Mouse (Mus musculus) monocyte, adult 5-6 weeks (primary cell): Measurements from ENCODE around the gene Dctn3. TPM values are rescaled to one million over a fixed set of nuclear protein-coding genes. Genes with fewer than 3 reads are reported as not detected.

Experiments used
- ATAC-seq: fragments of 153-309, 156-312 bp; replicated peaks from 2 replicates; pipeline ENCODE4 v1.8.0; 2017; ENCODE audit warnings: mild to moderate bottlenecking; ENCODE audit not compliant: low TSS enrichment, insufficient number of reproducible peaks, severe bottlenecking, poor library complexity, low FRiP score
- total RNA-seq: library from RNA; stranded (forward); fragments of 200-1000, 200-491, 200-594 nt; gene quantifications from 3 replicates; pipeline ENCODE4 v1.2.3, GENCODE M21; 2017

The Dctn3 gene
- total RNA-seq, 1 experiment from 2014 or later = 157 TPM

GRCm38 (mm10) chr4:41740380-41741157 is 17.6 kb upstream of the Dctn3 start:
- peak; percentile 65 for ATAC-seq

- ATAC-seq = no peak
These were observed 16.3 kb upstream of the Dctn3 start for GRCm38 (mm10) chr4:41739260-41739659.

GRCm38 (mm10) chr4:41738256-41738603 is 15.3 kb upstream of the Dctn3 start:
- ATAC-seq = no peak

GRCm38 (mm10) chr4:41737602-41738255 is 14.8 kb upstream of the Dctn3 start:
- peak; percentile 44; the same call in 1 of the 2 replicates for ATAC-seq

GRCm38 (mm10) chr4:41731052-41731765 is 8.2 kb upstream of the Dctn3 start, which contains the start of gene Arid3c:
Gene Arid3c, minus strand, starts transcription at chr4:41731142.
- ATAC-seq = no peak

- ATAC-seq = no peak
These were observed 4.1 kb upstream of the Dctn3 start for GRCm38 (mm10) chr4:41726826-41727621.

GRCm38 (mm10) chr4:41716834-41717233 is 6.1 kb downstream of the Dctn3 start:
- ATAC-seq = no peak

- no peak for ATAC-seq
These were observed 7.4 kb downstream of the Dctn3 start for GRCm38 (mm10) chr4:41715596-41715995.

- ATAC-seq = no peak
These were observed 7.9 kb downstream of the Dctn3 start for GRCm38 (mm10) chr4:41715082-41715481.

GRCm38 (mm10) chr4:41714276-41714675 is 8.7 kb downstream of the Dctn3 start:
- ATAC-seq = 0 out of 2 replicates have a peak, but pooled peaks have one; percentile 32

GRCm38 (mm10) chr4:41713197-41714067 is 9.5 kb downstream of the Dctn3 start, which contains the start of gene Rpp25l:
Gene Rpp25l, minus strand, starts transcription at chr4:41713534.
- peak; percentile 24; the same call in 1 of the 2 replicates for ATAC-seq

- 0 out of 2 replicates have a peak, but pooled peaks have one; percentile 6 for ATAC-seq
These were observed 10.4 kb downstream of the Dctn3 start for GRCm38 (mm10) chr4:41712421-41713196.

GRCm38 (mm10) chr4:41711705-41712375 is 11.1 kb downstream of the Dctn3 start:
- ATAC-seq = no peak

- no peak for ATAC-seq
These were observed 12.7 kb downstream of the Dctn3 start for GRCm38 (mm10) chr4:41710229-41710628.

- ATAC-seq = no peak
These were observed 14.7 kb downstream of the Dctn3 start for GRCm38 (mm10) chr4:41708192-41708745.

GRCm38 (mm10) chr4:41707011-41707535 is 15.9 kb downstream of the Dctn3 start:
- 0 out of 2 replicates have a peak, but pooled peaks have one; percentile 45 for ATAC-seq
